Mouse (Mus musculus): ENCODE measurements around the gene Sipa1l2.

The Sipa1l2 gene

DNA sequence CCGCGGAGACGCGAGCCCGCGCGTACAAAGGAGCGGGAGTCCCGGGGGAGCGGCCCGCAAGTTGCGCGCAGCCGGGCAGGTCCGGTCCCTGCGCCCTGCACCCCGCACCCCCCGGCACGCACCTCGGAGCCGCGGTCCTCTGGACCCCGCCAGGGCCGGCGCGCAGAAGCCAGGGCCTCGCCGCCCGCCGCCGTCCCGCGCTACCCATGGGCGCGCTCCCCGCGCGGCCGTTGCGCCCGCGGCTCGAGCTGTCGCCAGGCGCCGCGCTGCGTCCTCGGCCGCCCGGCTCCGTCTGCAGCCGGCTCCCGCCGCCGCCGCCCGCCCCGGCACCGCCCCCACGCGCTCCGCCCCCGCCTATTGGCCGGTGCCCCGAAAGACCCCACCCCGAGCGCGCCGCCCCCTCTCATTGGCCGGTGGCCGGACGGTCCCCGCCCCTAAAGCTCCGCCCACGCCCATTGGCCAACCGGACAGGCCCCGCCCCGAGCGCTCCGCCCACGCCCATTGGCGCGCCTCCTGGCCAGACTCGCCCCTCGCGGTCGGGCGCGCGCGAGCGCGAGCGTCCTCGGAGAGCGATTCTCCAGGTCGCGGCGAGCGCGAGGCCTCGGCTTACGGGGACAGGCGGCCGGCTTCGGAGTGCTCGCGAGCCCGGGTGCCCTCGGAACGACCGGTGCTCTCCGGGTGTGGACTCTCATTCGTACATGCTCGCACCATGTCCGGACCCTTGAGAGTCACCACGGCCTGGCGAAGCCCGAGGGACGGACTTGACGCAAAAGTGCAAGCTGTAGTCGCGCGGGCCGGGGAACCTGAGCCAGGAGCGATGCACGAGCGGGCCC, at the start of gene Sipa1l2:
Sipa1l2 (minus strand) TSS at position 276 of the 833 bp plus-strand sequence.
- DNase-seq (ENCODE audit: low read depth, low spot score): peak; percentile 92

GRCm38 (mm10) chr8:125618543-125619335, 49.1 kb upstream of the Sipa1l2 start:
- peak; percentile 83 for DNase-seq (ENCODE audit: low read depth, low spot score)

- DNase-seq (ENCODE audit: low read depth, low spot score): no peak
Observed at GRCm38 (mm10) chr8:125616935-125617334, 47.3 kb upstream of the Sipa1l2 start.

DNA sequence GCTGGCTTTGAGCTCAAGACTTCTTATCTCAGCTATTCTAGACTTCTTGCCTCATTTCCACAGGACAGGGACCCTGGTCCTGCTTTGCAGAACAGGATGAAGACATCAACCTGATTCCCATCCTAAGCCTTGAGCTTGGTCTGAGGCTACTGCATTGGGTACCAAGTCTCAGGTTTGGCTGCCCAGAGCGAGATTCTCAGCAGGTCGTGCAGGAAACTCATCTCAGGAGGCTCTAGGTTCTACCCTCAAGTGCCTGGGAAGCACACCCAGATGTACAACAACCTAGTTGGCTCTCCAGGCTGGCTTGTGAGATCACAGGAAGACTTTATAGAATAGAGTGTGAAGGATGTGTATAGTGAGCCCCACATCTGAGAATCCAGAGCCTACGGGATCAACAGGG, 46.4 kb upstream of the Sipa1l2 start:
- DNase-seq (ENCODE audit: low read depth, low spot score): no peak

GRCm38 (mm10) chr8:125613552-125613951, 43.9 kb upstream of the Sipa1l2 start:
- DNase-seq (ENCODE audit: low read depth, low spot score): no peak

GRCm38 (mm10) chr8:125611799-125612560, 42.4 kb upstream of the Sipa1l2 start:
- no peak for DNase-seq (ENCODE audit: low read depth, low spot score)

DNA sequence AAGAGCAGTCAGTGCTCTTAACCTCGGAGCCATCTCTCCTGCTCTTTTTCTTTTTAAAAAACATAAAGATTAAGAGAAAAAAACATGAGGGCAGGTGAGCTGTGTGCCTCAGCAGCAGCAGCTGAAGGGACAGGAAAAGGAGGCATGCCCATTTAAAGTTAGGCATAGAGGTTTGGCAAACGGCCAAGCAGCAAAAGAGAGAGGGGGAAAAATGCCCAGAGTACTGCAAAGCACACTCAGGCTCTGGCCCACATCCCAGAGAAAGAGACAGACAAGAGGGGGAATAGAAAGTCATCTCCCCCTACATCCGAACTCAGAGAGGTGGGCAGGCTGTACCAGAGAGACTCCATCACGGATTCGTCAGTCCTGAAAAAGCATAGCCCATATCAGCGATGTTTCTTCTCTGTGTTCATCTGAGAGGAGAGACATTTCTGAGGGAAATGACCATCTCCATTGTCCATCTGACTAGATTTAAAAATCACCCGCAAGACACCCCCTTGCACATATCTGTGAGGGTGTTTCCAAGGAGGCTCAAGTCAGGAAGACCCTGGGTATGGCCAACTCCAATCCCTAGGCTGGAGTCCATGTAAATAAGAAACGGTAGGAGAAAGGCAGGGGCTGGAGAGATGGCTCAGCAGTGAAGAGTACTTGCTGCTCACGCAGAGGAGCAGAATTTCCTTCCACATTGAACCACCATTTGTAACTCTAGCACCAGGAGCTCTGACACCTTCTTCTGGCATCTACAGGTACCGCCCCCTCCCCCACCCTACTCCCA, 41.6 kb upstream of the Sipa1l2 start:
- no peak for DNase-seq (ENCODE audit: low read depth, low spot score)

- DNase-seq (ENCODE audit: low read depth, low spot score): no peak
Observed at GRCm38 (mm10) chr8:125609737-125610136, 40.1 kb upstream of the Sipa1l2 start.

DNA sequence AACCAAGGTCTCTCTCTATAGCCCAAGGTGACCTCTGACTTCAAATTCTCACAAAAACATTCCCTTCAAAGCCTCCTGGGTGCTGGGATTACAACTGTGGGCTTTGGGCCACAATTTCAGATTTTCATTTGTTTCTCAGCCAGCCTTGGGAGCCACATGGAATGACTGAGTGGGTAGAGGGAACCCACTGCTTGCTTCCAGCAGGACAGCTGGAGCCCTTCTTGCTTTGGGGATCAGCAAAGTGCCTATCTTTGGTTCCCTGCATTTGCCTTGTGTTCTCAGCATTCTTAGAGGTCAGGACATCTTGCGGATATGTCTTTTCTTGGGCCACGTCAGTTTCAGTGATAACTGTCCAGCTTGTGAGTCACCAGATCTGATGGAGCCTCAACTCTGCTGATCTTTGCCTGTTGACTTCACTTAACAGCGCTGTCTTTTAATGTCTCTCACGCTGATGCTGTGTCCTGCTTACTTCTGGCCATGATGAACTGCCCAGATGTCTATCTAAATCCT, 38.2 kb upstream of the Sipa1l2 start:
- DNase-seq (ENCODE audit: low read depth, low spot score): no peak

GRCm38 (mm10) chr8:125606937-125607336, 37.3 kb upstream of the Sipa1l2 start:
- DNase-seq (ENCODE audit: low read depth, low spot score): no peak

GRCm38 (mm10) chr8:125604817-125605512, 35.4 kb upstream of the Sipa1l2 start:
- peak; percentile 69 for DNase-seq (ENCODE audit: low read depth, low spot score)

- DNase-seq (ENCODE audit: low read depth, low spot score): peak; percentile 53
Observed at GRCm38 (mm10) chr8:125604213-125604816, 34.7 kb upstream of the Sipa1l2 start.

DNA sequence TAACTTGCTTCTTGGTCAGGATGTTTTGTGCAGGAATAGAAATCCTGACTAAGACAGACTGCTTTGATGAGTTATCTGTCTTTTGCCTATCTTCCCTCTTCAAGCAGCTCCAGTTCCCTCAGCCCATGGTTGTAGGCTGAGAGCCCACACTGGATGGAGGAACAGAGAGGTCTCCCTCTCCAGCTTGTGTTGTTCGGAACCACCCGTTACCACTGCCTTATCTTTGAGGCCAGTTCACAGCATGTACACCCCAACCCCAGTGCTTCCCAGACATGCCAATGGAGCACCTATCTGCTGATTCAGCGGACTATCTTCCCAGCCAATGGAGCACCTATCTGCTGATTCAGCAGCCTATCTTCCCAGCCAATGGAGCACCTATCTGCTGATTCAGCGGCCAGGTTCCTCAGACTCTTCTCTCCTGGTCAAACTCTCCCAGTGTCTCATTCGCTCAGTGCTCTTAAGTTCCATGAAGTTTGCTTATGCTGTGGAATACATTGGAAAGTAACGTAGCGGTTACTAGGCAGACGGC, 33.8 kb upstream of the Sipa1l2 start:
- peak; percentile 80 for DNase-seq (ENCODE audit: low read depth, low spot score)

GRCm38 (mm10) chr8:125600033-125600686, 30.6 kb upstream of the Sipa1l2 start:
- no peak for DNase-seq (ENCODE audit: low read depth, low spot score)

DNA sequence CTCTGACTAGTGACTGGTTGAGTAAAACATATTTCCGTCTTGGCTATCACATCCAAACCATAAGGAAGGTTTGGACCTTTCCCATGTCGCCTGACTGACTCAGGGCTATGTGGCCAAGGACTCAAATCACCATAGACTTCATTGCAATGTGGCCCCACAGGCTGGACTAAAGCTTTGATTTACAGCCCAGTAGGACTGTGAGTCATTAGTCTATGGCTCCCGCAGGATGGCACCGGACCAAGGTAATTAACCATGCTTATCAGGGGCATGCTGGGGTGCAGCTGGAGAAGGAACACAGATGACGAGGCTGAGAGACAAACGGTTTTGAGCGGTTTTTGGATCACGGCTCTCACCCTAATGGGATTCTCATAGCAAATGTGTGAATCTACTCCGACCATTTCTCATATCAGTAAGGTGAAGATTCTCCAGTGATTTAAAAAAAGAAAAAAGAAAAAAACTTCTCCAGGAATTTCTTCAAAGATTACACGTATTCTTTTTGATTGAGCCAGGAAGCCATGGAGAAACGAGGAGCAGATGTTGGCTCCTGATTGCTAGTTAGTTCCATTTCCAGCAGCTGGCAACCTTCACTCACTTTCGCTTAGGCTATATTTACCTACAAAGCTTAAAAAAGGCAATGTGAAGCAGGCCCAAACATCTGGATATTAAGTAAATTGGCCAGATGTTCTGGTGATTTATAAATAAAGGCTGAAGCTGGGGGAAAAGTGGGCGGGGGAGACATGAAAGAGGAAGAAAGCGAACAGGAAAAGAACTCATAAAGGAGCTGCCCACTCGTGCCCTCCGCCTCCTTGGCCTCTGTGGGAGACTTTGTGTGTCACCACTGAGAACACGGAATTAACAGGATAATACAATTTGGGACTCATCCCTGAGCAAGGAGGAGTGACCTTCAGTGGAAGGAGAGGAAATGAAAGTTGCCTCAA, 26.2 kb upstream of the Sipa1l2 start:
- DNase-seq (ENCODE audit: low read depth, low spot score): no peak

- DNase-seq (ENCODE audit: low read depth, low spot score): no peak
Observed at GRCm38 (mm10) chr8:125590363-125590762, 20.8 kb upstream of the Sipa1l2 start.

DNA sequence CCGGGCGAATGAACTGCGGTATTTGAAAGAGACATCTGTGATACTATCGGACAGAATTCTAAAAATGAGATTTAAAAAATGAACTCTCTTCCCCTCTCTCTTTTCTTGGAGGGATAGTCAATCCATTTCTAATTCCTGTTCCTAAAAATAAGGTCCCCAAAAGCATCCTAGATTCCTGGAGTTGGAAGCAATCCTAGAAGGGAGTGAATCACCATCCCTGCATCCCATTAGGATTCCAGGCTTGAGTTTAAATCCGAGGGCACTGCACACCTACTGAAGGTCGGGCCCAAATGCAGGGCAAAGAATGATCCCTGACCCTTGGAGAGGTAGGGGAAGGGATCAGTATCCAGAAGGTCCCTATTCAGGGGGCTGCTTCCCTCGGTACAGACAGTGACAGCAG, 17.0 kb upstream of the Sipa1l2 start:
- DNase-seq (ENCODE audit: low read depth, low spot score): no peak

DNA sequence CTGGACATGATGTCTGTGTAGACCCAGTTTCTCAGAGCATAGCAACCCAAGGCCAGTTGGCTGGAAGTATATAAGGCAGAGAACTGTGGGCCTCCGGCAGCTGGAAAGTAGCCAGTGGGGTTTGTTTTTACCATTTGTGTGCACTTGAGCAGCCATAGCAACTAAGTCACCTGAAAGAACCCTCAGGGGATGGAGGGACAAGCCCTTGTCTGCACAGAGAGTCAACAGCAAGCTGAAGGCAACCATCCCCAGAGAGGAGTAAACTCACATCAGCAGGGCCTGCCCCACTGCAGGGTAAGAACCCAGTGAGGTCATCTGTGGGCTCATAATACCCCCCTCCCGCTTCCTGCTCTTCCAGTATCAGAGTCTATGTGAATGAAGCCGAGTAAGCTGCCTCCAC, 14.7 kb upstream of the Sipa1l2 start:
- DNase-seq (ENCODE audit: low read depth, low spot score): no peak
